Mouse (Mus musculus) small intestine, adult 2 months (tissue): ENCODE results near the gene Clec2e.

Experiments
- CTCF ChIP-seq: fragments of 200-500 bp; IDR thresholded peaks from 2 replicates; pipeline ENCODE4 v1.5.1; 2012; ENCODE audit warnings: low read depth, mild to moderate bottlenecking, control low read depth, inconsistent platforms, low read length, moderate library complexity, mixed read lengths; ENCODE audit not compliant: insufficient replicate concordance, insufficient read length; ENCODE audit errors: extremely low read depth
- POLR2A ChIP-seq: fragments of 200-500 bp; IDR thresholded peaks from 2 replicates; pipeline ENCODE4 v1.6.1; 2012; ENCODE audit warnings: low read depth, mild to moderate bottlenecking, control low read depth, inconsistent platforms, low read length, moderate library complexity

DNA sequence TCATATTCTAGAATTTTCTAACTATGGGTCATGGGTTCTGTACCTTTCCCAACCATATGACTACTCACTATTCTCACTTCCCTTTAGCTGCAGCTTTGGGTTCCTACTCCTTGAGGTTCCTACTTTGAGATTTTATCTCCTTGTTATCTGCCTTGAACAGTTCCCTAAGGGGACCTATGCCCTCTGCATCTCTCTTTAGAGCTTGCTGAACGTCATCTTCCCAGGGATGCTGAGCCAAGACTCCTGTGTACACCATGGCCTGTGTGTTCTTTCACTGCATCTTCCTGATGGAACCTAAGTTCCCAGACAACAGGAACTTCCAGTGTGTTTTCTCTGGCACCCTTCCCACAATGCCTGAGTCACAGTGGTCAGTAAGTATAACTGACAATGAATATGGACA lies 2.8 kb downstream of the Clec2e start:
- no peak for TF ChIP-seq POLR2A
- TF ChIP-seq CTCF: no peak
